Mouse (Mus musculus): Measurements from ENCODE around the gene Lhfp. TPM values are rescaled to one million over a fixed set of nuclear protein-coding genes. Genes with fewer than 3 reads are reported as not detected.

Gene Lhfp
- total RNA-seq, 2 experiments from 2014 or later = 0.33 to 0.51 TPM

DNA sequence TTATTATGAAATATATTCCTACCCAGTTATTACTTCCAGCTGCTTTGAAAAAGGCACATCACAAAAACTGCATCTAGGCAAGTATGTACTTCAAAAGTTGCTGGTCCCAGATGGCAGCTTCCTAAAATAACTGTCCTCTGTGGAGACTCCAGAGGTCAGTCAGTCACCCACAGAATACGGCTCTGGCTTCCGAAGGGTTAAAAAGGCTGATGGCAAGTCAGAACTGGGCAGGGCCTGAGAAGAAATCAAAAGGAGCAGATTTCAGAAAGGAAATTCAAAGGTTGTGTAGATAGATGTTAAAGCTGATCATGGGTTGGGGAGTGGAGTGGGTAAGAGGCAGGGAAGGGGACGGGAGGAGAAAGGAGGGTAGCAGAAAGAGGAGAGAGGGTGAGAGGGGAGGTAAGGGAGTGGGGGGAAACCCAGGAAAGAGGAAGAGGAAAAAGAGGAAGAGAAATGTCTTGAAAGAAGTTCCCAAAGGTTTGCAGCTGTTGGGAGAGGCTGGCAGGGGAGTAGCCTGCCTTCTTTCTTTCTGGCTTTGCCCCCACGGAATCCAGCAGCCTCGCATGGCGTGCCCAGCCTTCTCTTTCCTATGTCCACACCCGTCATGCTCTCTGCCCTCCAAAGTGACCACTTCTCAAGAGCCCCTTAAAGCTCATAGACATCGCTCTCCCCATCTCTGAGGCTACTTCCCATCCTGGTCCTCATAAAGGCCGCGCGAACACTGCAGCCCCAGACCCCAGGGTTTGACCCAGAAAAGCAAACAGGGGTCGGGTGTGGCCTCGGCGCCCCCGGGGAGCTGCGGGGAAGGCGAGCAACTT, 526 bp upstream of the Lhfp start:
- ATAC-seq (ENCODE audit: poor library complexity, severe bottlenecking) = 0 out of 2 replicates have a peak, but pooled peaks have one; percentile 18

DNA sequence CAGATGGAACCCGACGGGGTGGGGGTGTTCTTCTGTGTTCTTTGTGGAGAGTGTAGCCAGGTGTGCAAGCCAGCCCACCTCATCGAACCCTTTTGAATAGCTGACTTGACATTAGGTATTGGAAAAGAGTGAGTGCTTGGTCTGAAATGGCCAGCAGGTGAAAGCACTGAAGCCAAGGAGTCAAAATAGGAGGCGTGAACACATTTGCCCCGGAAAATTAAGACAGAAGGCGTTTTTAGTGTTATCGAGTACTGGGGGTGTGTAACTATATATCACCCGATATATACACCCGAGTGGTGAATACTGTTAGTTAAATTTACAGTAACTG, 876 bp downstream of the Lhfp start:
- no peak for ATAC-seq (ENCODE audit: poor library complexity, severe bottlenecking)

- ATAC-seq (ENCODE audit: poor library complexity, severe bottlenecking) = no peak
These were observed 2.0 kb downstream of the Lhfp start for GRCm38 (mm10) chr3:53043206-53043780.

GRCm38 (mm10) chr3:53044238-53044637, 2.9 kb downstream of the Lhfp start:
- ATAC-seq (ENCODE audit: poor library complexity, severe bottlenecking) = no peak

GRCm38 (mm10) chr3:53044682-53045299, 3.5 kb downstream of the Lhfp start:
- ATAC-seq (ENCODE audit: poor library complexity, severe bottlenecking) = no peak

DNA sequence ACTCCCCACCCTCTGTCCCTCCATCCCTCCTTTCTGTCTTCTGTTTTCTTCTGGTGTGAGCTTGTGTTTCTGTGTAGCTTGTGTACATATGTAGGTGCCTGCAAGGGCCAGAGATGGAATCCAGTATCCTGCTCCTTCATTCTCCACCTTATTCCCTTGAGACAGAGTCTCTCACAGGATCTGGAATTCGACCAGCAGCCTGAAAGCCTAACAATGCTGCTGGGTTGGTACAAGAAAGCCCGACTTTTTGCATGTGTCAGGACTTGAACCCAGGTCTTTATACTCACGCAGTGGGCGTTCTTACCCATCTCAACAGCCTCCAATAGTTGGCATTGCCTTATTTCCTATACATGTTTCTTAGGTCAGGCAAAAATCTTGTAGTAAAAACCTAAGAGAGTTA, 4.4 kb downstream of the Lhfp start:
- ATAC-seq (ENCODE audit: poor library complexity, severe bottlenecking) = no peak

GRCm38 (mm10) chr3:53046371-53046770, 5.0 kb downstream of the Lhfp start:
- no peak for ATAC-seq (ENCODE audit: poor library complexity, severe bottlenecking)

GRCm38 (mm10) chr3:53052385-53052784, 11.1 kb downstream of the Lhfp start:
- no peak for ATAC-seq (ENCODE audit: poor library complexity, severe bottlenecking)

GRCm38 (mm10) chr3:53056430-53056829, 15.1 kb downstream of the Lhfp start:
- ATAC-seq (ENCODE audit: poor library complexity, severe bottlenecking) = no peak

DNA sequence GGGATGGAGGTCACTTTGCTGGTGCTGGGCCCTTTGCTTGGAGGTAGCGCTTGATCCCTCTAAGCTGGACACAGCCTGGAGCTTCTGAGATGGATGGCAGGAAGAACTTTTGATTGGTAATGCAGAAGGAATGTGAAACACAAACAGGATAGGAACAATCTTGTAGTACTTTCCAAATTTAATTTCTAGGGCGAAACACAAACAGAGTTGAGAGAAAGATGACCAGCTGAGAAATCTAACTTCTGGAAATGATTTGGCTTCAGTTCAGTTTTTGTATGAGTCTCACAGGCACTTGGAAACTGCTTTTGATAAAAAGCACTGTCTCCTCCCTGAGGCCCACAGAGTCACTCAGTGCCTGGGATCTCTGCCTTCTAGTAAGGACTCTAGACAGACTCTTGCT, 18.6 kb downstream of the Lhfp start:
- ATAC-seq (ENCODE audit: poor library complexity, severe bottlenecking) = no peak

DNA sequence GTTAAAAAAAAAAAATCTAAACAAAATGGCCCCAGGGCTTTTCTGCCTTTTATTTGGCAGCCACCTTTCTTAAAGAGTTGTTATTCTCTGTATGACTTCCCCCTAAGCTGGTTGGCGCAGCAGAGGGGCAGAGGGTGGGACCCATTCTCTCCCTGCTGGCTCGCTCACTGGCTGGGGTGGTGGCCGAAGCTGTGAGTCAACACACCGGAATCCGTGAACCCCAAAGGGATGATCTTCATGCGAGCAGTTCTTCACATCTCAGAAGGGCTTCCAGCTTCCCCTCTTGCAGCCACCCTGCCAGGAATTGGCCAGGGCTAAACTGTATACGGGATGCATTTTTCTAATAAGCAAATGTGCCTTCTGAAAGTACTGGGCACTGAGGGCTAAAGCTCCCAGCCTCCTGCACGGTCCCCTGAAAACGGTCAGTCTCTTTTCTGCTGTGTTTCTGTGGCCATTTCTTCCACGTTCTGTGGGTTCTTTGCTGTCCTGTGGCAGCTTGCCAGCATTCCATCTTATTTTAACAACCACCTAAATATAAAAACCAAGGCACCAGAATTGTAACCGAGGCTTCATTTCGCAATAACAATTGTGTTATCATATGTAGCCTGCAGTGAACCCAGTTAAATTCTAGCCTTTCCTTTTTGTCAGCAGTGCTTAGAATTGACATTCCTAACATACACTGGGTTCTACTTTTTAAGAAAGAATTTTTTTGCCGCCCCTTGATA, 22.3 kb downstream of the Lhfp start:
- no peak for ATAC-seq (ENCODE audit: poor library complexity, severe bottlenecking)

DNA sequence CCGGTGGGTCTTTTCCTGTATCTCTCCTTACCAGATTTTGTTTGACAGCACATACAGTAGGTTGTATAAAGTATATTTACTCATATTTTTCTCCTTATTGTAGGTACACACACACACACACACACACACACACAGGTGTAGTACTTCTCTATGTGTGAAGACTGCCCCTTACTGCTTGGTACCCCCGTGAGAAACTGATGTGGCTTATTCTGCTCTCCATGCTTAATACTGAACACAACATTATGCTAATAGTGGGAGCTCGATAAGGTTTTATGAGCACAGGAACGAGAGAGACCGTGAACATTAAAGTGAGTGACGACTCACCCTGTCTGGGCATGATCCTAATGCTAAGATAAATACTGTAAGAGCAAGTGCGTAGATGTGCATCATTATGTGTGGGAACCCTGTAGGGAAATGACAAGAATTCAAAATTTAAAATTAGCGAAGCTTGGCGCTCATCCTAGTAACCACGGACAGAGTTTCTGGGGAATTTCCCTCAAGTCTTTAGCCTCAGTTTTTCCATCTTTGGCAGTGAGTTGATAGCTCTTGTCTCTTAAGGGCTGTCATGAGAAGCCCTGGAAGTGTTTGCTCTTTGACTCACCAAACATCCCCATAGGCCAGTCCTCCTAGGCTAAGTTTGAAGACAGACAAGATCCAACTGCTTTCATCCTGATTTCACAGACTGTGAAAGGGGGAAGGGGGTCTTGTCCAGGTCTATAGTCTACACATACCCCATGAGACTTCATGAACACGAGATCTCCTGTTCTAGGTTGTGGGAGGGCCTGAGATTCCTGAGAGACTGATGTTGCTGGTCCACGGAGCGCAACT, 24.2 kb downstream of the Lhfp start:
- ATAC-seq (ENCODE audit: poor library complexity, severe bottlenecking) = no peak

DNA sequence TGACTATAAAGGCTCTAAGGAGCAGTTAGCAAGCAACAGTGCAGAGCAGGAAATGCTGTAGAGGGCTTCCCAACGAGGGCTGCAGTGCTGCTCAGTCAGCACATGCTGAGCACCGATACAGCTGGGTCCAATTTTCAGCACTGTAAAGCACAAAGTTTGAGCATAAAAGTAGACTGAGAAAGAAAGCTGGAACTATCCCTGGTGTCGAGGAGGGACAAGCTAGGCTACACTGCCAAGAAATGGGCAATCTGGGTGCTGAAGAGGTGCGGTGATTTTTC, 24.7 kb downstream of the Lhfp start:
- no peak for ATAC-seq (ENCODE audit: poor library complexity, severe bottlenecking)

DNA sequence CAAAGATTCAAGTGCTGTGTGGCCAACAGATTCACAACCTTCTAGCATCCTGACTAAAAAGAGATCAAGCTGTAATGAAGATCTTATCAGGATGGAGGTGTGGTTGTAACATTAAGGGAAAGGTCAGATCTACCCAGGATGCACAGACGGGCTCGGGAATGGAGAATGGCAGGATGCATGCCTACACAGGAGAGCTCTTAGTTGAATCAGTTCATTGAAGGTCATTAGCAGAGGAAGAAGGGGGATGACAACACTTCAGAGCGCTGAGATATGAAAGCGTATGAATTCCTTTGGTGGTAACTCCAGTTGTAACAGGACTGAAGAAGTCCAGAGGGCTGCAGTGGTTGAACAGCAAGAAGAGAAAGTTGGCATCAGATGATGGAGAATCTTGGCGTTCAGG, 27.1 kb downstream of the Lhfp start:
- no peak for ATAC-seq (ENCODE audit: poor library complexity, severe bottlenecking)

DNA sequence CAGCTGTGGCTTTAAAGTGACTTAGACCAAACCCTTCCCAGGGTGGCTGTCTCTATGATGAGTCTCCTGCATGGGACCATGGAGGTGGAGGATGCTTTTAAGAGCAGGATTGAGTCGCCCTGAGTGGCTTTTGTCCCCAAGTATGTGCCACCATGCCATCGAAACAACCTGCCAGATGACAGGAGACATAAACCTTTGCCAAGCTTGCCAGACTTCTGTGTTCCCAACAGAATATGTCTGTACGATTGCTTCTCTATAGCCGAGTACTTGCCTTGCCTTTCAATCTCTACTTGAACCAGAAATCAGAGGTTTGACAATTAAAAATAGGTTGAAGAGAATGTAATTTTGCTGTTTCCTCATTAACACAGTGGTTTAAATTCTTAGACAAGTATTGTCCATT, 32.9 kb downstream of the Lhfp start:
- ATAC-seq (ENCODE audit: poor library complexity, severe bottlenecking) = no peak

DNA sequence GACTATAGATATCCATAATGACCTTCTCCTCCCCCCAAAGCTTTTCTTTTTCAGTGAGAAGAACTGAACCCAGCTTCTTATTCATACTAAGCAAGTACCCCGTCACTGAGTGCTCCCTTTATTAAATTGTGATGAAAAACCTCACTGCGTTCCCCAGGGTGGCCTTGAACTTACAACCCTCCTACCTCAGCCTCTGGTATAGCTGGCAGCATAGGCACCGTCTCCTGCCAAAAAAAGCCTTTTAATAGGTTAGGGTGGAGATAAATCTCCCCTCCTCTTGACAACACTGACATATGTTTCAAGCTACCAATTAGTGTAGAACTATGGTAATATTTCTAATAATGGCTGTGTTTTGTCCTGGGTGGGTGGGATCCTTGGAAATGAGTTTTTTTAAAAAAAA, 33.4 kb downstream of the Lhfp start:
- ATAC-seq (ENCODE audit: poor library complexity, severe bottlenecking) = no peak

DNA sequence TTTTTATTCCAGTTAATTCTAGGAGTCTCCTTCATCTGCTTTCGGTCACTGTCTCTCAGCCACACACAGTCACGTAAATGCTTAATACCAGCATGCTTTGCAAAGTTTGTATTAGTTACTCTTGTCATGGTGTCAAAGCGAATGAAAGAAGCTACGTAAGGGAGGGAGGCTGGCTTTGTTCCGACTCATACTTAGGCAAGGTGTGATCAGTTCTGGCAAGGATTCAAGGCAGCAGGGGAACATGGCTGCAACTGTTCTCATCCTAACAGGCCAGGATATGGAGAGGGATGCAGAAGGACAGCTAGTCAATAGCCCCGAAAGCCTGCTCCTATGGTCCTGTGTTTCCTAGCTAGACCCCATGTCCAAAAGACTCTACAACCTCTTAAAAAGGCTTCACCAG, 39.0 kb downstream of the Lhfp start:
- ATAC-seq (ENCODE audit: poor library complexity, severe bottlenecking) = no peak

GRCm38 (mm10) chr3:53080710-53081109, 39.4 kb downstream of the Lhfp start:
- ATAC-seq (ENCODE audit: poor library complexity, severe bottlenecking) = no peak

DNA sequence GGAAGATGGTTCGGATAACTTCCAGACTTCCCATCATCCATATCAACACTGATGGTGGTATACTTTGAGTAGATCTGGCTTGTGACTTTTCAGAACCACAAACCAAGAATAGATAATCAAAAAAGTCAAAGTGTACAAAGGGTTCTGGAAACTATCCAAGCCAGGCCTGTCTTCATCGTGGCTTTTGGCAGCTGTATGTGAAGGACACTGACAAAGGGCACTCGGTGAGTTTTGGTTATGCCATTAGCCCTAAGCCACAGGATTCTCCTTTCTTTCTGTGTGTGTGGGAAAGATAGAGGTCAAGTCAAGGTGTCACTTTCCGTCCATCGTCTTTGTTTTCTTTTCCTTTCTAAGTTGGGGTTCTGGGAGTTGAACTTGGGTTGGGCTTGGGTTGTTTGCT, 42.4 kb downstream of the Lhfp start:
- no peak for ATAC-seq (ENCODE audit: poor library complexity, severe bottlenecking)

DNA sequence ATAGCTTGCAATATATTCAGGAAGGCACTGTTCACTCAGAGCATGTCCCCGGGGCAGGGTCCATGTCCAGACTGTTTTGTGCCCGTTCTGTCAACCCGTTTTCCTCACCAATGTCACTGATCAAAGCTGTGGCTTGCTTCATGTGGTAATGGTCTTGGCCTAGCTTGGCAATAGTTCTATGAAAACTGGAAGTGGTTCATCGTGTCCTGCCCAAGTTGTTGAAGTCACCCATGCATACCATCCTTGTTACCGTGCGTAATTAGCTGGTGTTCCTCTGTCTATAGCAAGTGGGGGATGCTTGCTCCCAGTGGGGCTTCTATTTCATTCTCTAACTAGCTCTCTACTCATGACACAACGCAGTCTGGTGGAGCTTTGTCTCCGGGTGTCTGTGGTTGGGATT, 43.5 kb downstream of the Lhfp start:
- ATAC-seq (ENCODE audit: poor library complexity, severe bottlenecking) = no peak
